Mouse (Mus musculus) E14TG2a.4 (cell line): ENCODE measurements at regions not wholly inside any gene's neighbourhood (a gene's known extent, or its start where the extent isn't known, plus 50 kb on each side); places are given as distances from the start of the nearest gene placed in this dataset.

Source experiments
- CTCF ChIP-seq: conservative IDR thresholded peaks from 2 replicates; pipeline ENCODE4 v1.5.1; 2014; ENCODE audit warnings: low read length
- NANOG ChIP-seq: IDR thresholded peaks from 2 replicates; pipeline ENCODE4 v1.6.1; 2014; ENCODE audit warnings: borderline replicate concordance, low read length, mixed read lengths
- POU5F1 ChIP-seq: IDR thresholded peaks from 2 replicates; pipeline ENCODE4 v1.6.1; 2014; ENCODE audit warnings: low read length, borderline replicate concordance

GRCm38 (mm10) chr12:31170111-31170510 is 70.5 kb upstream of the Gm6993 start:
- TF ChIP-seq CTCF: no peak
- TF ChIP-seq POU5F1: no peak
- no peak for TF ChIP-seq NANOG
